Mouse (Mus musculus): Measurements from ENCODE around the gene Bsn.

DNA sequence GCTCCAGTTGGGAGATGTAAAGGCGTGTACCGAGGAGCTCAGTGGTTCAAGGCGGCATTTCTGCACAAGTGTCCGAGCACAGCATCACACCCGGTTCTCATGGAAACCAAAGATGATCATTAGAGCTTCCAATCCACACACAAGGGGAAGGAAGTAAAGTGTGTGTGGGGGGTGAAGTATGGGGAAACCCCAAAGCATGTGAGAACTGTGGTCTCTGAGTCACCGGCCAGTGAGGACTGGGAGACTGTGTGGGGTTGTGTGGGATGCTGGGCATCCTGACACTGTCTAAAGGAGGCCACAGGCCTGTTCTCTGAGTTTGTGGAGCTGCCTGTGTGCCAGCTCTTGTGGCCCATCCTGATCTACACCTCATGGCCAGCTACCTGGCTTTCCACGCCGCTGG, 69.5 kb downstream of the Bsn start:
- TF ChIP-seq POLR2A (IDR thresholded peaks at IDR 0.05; ENCODE audit: insufficient read length, low read depth) (no peak), E2F4 (IDR thresholded peaks at IDR 0.05; ENCODE audit: insufficient read depth) (no peak), MYOD1 (IDR thresholded peaks at IDR 0.05; ENCODE audit: control insufficient read depth in 1 of 3, insufficient read length in 2 of 3, low read depth in 2 of 3) (peak in 1 of 3 experiments; percentile 41), USF1 (IDR thresholded peaks at IDR 0.05; ENCODE audit: low read depth) (peak; percentile 12), CEBPB (IDR thresholded peaks at IDR 0.05; ENCODE audit: insufficient read depth, poor library complexity, severe bottlenecking) (no peak)
